Mouse (Mus musculus) brain, embryonic 18.5 days (tissue): Measurements from ENCODE around the gene Cox10.

Experiments
- DNase-seq: peaks from one replicate; pipeline ENCODE4 v3.0.0-alpha.2; 2012; ENCODE audit warnings: low read depth, low spot score

Gene Cox10

DNA sequence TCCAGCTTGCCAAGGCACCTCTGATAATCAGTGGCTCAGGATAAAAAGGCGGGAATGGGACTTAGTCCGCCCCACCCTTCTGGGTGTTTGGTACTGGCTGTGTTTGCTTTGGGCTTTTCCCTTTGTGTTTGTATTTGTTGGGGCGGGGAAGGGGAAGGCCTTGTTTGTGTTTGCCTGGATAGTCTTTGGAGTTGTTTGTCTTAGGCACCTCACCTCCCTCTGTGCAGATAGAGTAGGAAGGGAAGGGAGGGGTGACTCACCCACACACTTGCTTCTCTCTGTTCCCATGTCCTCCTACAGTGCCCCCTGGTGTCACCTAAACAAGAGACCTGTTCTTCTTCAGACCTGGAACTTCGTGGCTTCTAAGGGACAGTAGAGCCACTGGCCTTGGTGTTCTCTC is 122.1 kb downstream of the Cox10 start:
- DNase-seq = no peak

- no peak for DNase-seq
Measured at GRCm38 (mm10) chr11:63956748-63957147, 122.5 kb downstream of the Cox10 start.

DNA sequence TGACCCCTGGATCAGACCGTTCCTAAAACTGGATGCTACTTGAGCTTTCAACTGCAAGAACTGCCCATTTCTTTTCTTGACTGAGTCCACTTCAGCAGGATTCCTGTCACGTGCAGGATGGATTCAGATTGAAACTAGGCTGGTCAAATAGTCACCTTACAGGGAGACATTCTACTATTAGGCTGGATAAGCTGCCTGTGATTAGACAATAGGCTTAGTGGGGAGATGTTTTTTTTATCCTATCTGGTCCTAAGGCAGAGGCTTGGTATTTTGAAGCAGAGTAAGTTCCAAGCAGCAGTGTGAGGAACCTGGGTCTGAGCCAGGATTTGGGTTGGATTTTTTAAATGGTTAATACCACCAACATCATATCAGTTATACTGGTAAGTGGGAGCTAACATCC is 125.4 kb downstream of the Cox10 start:
- no peak for DNase-seq

DNA sequence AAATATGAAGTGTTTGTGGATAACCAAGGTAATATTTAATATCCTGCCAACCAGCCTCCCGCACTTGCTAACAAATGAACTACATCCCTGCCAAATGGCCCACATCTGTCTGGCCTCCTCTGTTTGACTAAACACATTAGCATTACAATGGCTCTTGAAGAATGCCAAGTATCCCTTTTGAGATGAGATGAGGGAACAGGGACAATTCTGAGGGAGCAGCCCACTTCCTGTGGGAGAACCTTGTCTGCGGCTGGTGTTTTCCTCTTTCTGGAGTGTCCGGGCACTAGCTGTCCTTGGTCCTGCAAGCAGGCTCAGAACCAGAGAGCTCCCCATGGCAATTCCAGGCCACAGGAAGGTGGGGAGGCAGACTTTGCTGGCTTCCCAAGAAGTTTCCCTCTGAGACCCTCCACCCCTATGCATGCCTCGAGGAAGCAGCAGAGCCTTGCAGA is 126.5 kb downstream of the Cox10 start:
- DNase-seq = no peak

- DNase-seq = no peak
Measured at GRCm38 (mm10) chr11:63951831-63952631, 127.2 kb downstream of the Cox10 start.

GRCm38 (mm10) chr11:63948371-63948770 is 130.9 kb downstream of the Cox10 start:
- no peak for DNase-seq

DNA sequence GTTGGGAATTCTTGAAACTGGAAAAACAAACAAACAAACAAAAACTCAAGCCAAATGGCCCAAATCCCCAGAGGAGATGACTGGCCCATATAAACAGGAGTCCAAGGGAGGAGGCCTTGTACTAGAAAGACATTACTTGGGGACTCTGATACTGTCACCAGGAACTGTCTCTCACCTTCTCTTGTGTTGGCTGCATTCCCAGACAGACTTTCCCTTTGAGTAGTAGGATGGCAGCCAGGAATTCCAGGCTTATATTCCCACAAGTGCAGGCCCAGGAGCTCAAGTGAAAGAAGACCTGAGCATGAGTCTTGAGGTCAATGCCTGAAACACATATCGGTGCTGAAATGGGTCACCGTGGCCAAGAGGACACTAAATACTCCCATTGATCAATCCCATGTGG is 132.2 kb downstream of the Cox10 start:
- no peak for DNase-seq

GRCm38 (mm10) chr11:63943947-63944346 is 135.3 kb downstream of the Cox10 start:
- no peak for DNase-seq

DNA sequence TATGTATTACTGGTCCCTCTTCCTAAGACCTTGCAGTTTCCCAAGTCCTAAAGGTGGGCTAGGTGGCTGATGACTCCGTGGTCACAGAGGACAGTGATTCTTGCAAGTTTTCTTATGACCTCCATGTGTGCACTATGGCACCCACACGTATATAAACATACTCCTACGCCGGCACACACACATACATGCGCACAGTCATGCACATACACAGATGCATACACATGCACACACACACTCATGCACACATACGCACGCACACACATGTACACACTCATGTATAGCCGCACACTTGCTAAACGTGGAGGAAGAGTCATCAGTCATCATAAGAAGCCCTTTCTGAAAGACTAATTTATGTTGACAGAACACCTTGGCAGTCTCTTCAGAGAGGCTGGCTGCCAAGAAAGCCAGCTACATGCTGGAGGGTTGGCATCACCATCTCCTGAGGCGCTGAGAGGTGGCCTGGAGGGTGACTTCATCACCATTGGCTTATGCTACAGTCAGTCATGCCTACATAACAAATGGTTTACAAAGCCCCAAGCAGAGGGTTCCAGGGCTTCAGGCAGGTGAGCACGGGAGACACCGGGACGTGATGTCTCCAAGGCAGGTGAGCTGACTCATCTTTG is 135.9 kb downstream of the Cox10 start:
- DNase-seq = no peak

- DNase-seq = no peak
Measured at GRCm38 (mm10) chr11:63942177-63942576, 137.1 kb downstream of the Cox10 start.

GRCm38 (mm10) chr11:63936641-63937040 is 142.6 kb downstream of the Cox10 start:
- no peak for DNase-seq

- DNase-seq = no peak
Measured at GRCm38 (mm10) chr11:63926901-63927300, 152.4 kb downstream of the Cox10 start.

DNA sequence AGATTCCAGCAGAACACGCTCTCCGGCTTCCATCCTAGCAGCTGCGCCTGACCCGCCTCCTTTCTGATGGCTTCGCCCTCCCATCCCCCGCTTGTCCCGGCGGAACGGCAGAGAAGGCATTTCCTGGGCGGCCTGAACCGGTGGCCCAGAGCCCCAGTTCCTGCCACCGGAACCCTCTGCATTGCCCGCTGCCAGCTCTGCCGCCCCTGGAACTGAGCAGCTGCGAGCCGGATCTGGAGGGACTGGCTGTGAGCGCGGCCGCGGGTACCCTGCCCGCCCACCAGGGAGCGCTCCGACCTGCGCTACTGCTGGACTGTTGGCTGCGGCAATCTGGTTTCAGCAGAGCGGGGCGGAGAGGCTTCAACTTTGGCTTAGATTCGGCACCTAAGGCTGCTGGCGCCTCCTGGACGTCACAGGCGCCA is 154.1 kb downstream of the Cox10 start:
- DNase-seq = no peak

DNA sequence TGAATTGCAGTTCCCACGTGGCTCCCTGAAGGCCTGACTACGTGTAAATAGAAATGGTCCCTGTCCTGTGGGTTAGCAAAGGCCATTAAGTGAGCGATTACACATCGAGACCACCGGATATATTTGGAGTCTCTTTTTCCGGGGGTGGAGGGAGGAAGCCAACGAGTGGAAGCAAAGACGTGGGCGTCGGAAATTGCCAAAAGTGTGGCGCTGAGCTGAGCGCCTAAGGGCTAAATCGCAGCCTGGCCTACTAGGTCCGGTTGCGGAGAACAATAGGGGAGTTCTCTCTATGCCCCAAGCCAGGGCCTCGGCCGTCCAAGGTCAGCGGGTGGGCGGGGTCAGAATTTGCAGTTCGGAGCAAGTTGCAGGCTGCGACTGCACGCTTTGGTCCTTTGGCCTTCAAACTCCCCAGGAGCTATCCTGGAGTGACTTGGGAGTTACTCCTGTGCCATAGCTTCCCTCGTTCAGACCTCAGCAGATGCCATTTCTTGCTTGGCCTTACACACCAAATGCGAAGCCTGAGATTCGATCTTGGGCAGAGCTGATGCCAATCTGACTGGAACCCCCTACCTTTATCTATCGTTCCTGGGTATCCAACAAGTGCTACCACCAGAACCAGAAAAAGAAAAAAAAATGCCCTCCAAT is 154.9 kb downstream of the Cox10 start:
- no peak for DNase-seq

- no peak for DNase-seq
Measured at GRCm38 (mm10) chr11:63923386-63923785, 155.9 kb downstream of the Cox10 start.

GRCm38 (mm10) chr11:63922091-63922621 is 157.1 kb downstream of the Cox10 start, which contains the start of gene Hs3st3b1:
Gene Hs3st3b1, minus strand, starts transcription at chr11:63922290.
- peak; percentile 87 for DNase-seq

GRCm38 (mm10) chr11:63921044-63921951 is 158.0 kb downstream of the Cox10 start:
- DNase-seq = no peak

GRCm38 (mm10) chr11:63920531-63920930 is 158.7 kb downstream of the Cox10 start:
- peak; percentile 58 for DNase-seq

DNA sequence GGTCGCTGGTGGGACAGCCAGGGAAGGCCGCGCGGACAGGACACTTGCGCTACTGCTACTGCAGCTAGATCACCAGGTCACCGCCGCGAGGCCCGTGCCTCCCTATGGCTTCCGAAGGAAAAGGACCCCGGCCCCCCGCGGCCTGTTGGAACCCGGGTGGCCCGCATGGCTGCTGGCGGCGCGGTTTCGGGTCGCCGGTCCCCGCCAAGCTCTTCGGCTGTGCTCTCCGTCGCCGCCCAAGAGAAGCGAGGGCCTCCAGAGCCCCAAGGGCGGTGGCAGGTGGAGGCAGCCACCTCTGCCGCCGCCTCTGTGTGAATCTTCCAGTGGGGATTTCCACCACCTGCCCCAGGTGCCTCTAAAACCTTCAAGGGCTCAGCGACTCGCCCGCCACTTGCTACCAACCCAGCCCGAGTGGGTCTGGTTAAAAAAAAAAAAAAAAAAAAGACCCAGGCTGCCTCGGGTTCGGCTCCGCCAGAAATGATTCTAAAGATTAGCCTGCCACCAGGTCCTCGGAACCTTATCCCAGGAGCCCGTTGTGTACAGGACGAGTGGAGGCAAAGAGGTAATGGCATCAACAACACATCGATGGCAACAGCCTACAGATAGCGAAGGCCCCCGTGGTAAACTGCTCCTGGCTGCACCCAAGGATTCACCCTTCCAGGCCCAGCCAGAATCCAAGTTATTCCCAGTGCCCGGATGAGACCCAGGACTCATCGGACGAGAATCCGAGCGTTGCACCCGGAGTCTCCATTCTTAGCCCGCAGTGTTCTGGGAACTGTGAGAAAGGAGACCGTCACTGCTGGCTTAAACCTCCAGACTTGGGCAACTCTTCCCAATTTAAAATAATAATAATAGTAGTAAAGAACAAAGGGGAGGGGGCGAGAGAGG is 159.8 kb downstream of the Cox10 start:
- DNase-seq = no peak
